In the genomic region with DNA sequence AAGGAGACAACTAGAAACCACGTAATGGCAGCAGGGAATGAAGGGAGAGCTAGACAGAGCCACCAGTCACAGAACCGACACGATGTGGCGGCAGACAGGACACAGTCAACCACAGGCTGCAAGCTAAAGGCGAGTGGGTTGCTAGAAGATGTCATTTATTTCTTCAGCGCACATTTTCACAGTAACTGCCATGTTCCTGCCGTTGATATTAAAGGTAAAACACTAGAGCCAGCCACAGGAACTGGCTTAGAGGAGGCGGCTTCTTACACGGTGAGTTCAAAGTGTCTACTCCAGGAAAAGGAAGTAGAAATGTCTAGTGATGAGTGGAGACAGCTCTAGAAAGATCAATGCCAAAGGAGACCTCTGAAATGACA, we compare ENCODE assay signal across 16 mouse cellular contexts. TPM values are rescaled to one million over a fixed set of nuclear protein-coding genes. Genes with fewer than 3 reads are reported as not detected.
DNase-seq lines count a peak whose midpoint lies in the region; ATAC-seq and TF ChIP-seq lines count a peak whose summit lies in the region.
"Had no signal": no experiment of that assay in that cellular context is flagged by ENCODE, and none has a peak within 500 bp of the region (broad histone marks: within the 10 kb centered on the region; RNA-seq: fewer than 3 reads in every experiment).

No protein-coding gene starts in this region.

- H3K36me3 ChIP-seq in heart, embryonic 16.5 days (ENCODE audit: control insufficient read depth, insufficient read depth), result peaks cover 4% of the 10 kb centered on the region; the same call in 1 of the 2 replicates
- H3K36me3 ChIP-seq in heart, embryonic 12.5 days, result peaks cover 11% of the 10 kb centered on the region; the same call in 1 of the 2 replicates
- H3K36me3 ChIP-seq in liver, embryonic 14.5 days (replicated peaks; ENCODE audit: control insufficient read depth, insufficient read depth, low read depth), result no peaks in the 10 kb centered on the region
- H3K36me3 ChIP-seq in splenic B cell, adult 2 months (ENCODE audit: control insufficient read depth, insufficient read depth, low read length, poor library complexity, severe bottlenecking), result no peaks in the 10 kb centered on the region
- H3K36me3 ChIP-seq: neural tube, embryonic 12.5 days; stomach, embryonic 15.5 days had no signal

- H3K4me2 ChIP-seq in heart, embryonic 16.5 days (ENCODE audit: low read depth, low read length), result no peak overlapping the region
- no peak overlapping the region for H3K4me2 ChIP-seq in heart, embryonic 12.5 days
- peak overlapping the region; percentile 58 for H3K4me2 ChIP-seq in liver, embryonic 14.5 days (ENCODE audit: low read depth)
- H3K4me2 ChIP-seq: neural tube, embryonic 12.5 days; stomach, embryonic 15.5 days had no signal

- no peak for ATAC-seq in heart, embryonic 16.5 days (replicated peaks; ENCODE audit: extremely low read depth, insufficient read depth, low FRiP score)
- ATAC-seq in heart, embryonic 12.5 days (ENCODE audit: insufficient number of reproducible peaks, low FRiP score), result no peak
- no peak for ATAC-seq in liver, embryonic 14.5 days (ENCODE audit: insufficient read depth)
- ATAC-seq: intestine, postnatal 0 days had no signal

- TF ChIP-seq EP300 in liver, embryonic 14.5 days (IDR thresholded peaks at IDR 0.05; ENCODE audit: low read depth), result no peak

- DNase-seq in T-cell, adult 2 months (ENCODE audit: low spot score), result peak; percentile 75
- no peak for DNase-seq in liver, embryonic 14.5 days (ENCODE audit: low read depth in 3 of 3, low spot score in 3 of 3)
- DNase-seq in splenic B cell, adult 2 months (ENCODE audit: low read depth, low spot score), result peak; percentile 49
- no peak for DNase-seq in retina, embryonic 14.5 days (ENCODE audit: low spot score)
- no peak for DNase-seq in urinary bladder, postnatal 36 days (ENCODE audit: low spot score in 2 of 2)
- DNase-seq in heart, adult 11 months, result no peak
- DNase-seq: cerebellum, adult 9-11 months; heart, postnatal 10 days; lung, postnatal 4 days had no signal

- H3K4me1 ChIP-seq in heart, embryonic 16.5 days (ENCODE audit: control insufficient read depth, insufficient read depth, low read length), result peaks cover 18% of the 10 kb centered on the region
- peaks cover 24% of the 10 kb centered on the region for H3K4me1 ChIP-seq in heart, embryonic 12.5 days (replicated peaks)
- H3K4me1 ChIP-seq in liver, embryonic 14.5 days (replicated peaks; ENCODE audit: control insufficient read depth in 2 of 2, insufficient read depth in 2 of 2, low read length in 1 of 2), result peaks cover 33 to 37% of the 10 kb centered on the region in 2 experiments

- TF ChIP-seq CTCF in liver, embryonic 14.5 days (IDR thresholded peaks at IDR 0.05; ENCODE audit: low read depth), result no peak

- H3K4me3 ChIP-seq in heart, embryonic 16.5 days (ENCODE audit: low read length), result no peak overlapping the region
- no peak overlapping the region for H3K4me3 ChIP-seq in heart, embryonic 12.5 days
- peak overlapping the region; percentile 3 to 8; a peak in 2 of 4 replicates for H3K4me3 ChIP-seq in liver, embryonic 14.5 days (ENCODE audit: insufficient read depth in 1 of 2, low read depth in 2 of 2, low read length in 2 of 2)
- H3K4me3 ChIP-seq: layer of hippocampus, adult 2 months; neural tube, embryonic 12.5 days; stomach, embryonic 15.5 days had no signal

- no peak overlapping the region for H3K9ac ChIP-seq in heart, embryonic 16.5 days (ENCODE audit: low read length)
- H3K9ac ChIP-seq in heart, embryonic 12.5 days, result no peak overlapping the region
- H3K9ac ChIP-seq in liver, embryonic 14.5 days (replicated peaks), result peak overlapping the region; percentile 53
- H3K9ac ChIP-seq: neural tube, embryonic 12.5 days; stomach, embryonic 15.5 days had no signal

- H3K27ac ChIP-seq in heart, embryonic 16.5 days (ENCODE audit: low read length), result peak overlapping the region; percentile 15; the same call in 1 of the 2 replicates
- no peak overlapping the region for H3K27ac ChIP-seq in heart, embryonic 12.5 days (ENCODE audit: poor library complexity, severe bottlenecking)
- peak overlapping the region; percentile 85 for H3K27ac ChIP-seq in liver, embryonic 14.5 days
- H3K27ac ChIP-seq: layer of hippocampus, adult 2 months; neural tube, embryonic 12.5 days; stomach, embryonic 15.5 days had no signal

- 73% methylated on average over 9 of the region's 9 CpGs for WGBS in heart, embryonic 16.5 days
- WGBS in heart, embryonic 12.5 days, result 75% methylated on average over 9 of the region's 9 CpGs
- 20% methylated on average over 9 of the region's 9 CpGs for WGBS in liver, embryonic 14.5 days (ENCODE audit: insufficient replicate concordance)

- no peaks in the 10 kb centered on the region for H3K27me3 ChIP-seq in heart, embryonic 16.5 days (ENCODE audit: control insufficient read depth, insufficient read depth, low read length)
- no peaks in the 10 kb centered on the region for H3K27me3 ChIP-seq in heart, embryonic 12.5 days (replicated peaks)
- H3K27me3 ChIP-seq in liver, embryonic 14.5 days (ENCODE audit: control insufficient read depth, insufficient read depth, low read length), result no peaks in the 10 kb centered on the region
- H3K27me3 ChIP-seq in splenic B cell, adult 2 months (ENCODE audit: control insufficient read depth, insufficient read depth, low read length, poor library complexity, severe bottlenecking), result no peaks in the 10 kb centered on the region
- H3K27me3 ChIP-seq: neural tube, embryonic 12.5 days; stomach, embryonic 15.5 days had no signal

- H3K9me3 ChIP-seq in heart, embryonic 16.5 days (replicated peaks; ENCODE audit: control insufficient read depth, low read length), result no peaks in the 10 kb centered on the region
- no peaks in the 10 kb centered on the region for H3K9me3 ChIP-seq in heart, embryonic 12.5 days (replicated peaks)
- no peaks in the 10 kb centered on the region for H3K9me3 ChIP-seq in liver, embryonic 14.5 days (ENCODE audit: control insufficient read depth, low read length)
- H3K9me3 ChIP-seq: neural tube, embryonic 12.5 days; stomach, embryonic 15.5 days had no signal

RNA-seq across cellular contexts. Expression of a gene that starts 7.1 kb away (rescaled TPM):
- polyA plus RNA-seq in heart, embryonic 16.5 days (2015; fragmentation: Nextera tagmentation; extraction: Ambion mirVana), result 12.3 and 13.3 TPM in 2 replicates
- 13.0 and 15.4 TPM in 2 replicates for polyA plus RNA-seq in heart, embryonic 12.5 days (2016; fragmentation: Nextera tagmentation; extraction: Ambion mirVana)
- polyA plus RNA-seq in liver, embryonic 14.5 days (2012; rRNA removed), result 5.1 and 5.6 TPM in 2 replicates
- polyA plus RNA-seq in liver, embryonic 14.5 days (2014; fragmentation: Nextera tagmentation; extraction: Ambion mirVana), result 7.2 and 7.8 TPM in 2 replicates

RNA-seq across cellular contexts. Expression of a gene that starts 7.8 kb away (rescaled TPM):
- polyA plus RNA-seq in heart, embryonic 16.5 days (2015; fragmentation: Nextera tagmentation; extraction: Ambion mirVana), result 6.1 and 7.5 TPM in 2 replicates
- polyA plus RNA-seq in heart, embryonic 12.5 days (2016; fragmentation: Nextera tagmentation; extraction: Ambion mirVana), result 9.9 and 10.4 TPM in 2 replicates
- 1.5 and 2.6 TPM in 2 replicates for polyA plus RNA-seq in liver, embryonic 14.5 days (2012; rRNA removed)
- 3.5 and 4.4 TPM in 2 replicates for polyA plus RNA-seq in liver, embryonic 14.5 days (2014; fragmentation: Nextera tagmentation; extraction: Ambion mirVana)

RNA-seq across cellular contexts. Expression of a gene that starts 37.6 kb away (rescaled TPM):
- polyA plus RNA-seq in heart, embryonic 16.5 days (2015; fragmentation: Nextera tagmentation; extraction: Ambion mirVana), result 2.5 and 5.2 TPM in 2 replicates
- 8.5 and 9.1 TPM in 2 replicates for polyA plus RNA-seq in heart, embryonic 12.5 days (2016; fragmentation: Nextera tagmentation; extraction: Ambion mirVana)
- polyA plus RNA-seq in liver, embryonic 14.5 days (2012; rRNA removed), result 0.21 and 0.32 TPM in 2 replicates
- 0.14 and 0.25 TPM in 2 replicates for polyA plus RNA-seq in liver, embryonic 14.5 days (2014; fragmentation: Nextera tagmentation; extraction: Ambion mirVana)

RNA-seq across cellular contexts. Expression of a gene that starts 41.7 kb away (rescaled TPM):
- polyA plus RNA-seq in heart, embryonic 16.5 days (2015; fragmentation: Nextera tagmentation; extraction: Ambion mirVana), result 15.8 and 16.0 TPM in 2 replicates
- 23.2 and 23.9 TPM in 2 replicates for polyA plus RNA-seq in heart, embryonic 12.5 days (2016; fragmentation: Nextera tagmentation; extraction: Ambion mirVana)
- 1.0 and 1.3 TPM in 2 replicates for polyA plus RNA-seq in liver, embryonic 14.5 days (2012; rRNA removed)
- 1.4 and 1.9 TPM in 2 replicates for polyA plus RNA-seq in liver, embryonic 14.5 days (2014; fragmentation: Nextera tagmentation; extraction: Ambion mirVana)

RNA-seq across cellular contexts. Expression of a gene that starts 55.0 kb away (rescaled TPM):
- polyA plus RNA-seq in heart, embryonic 16.5 days (2015; fragmentation: Nextera tagmentation; extraction: Ambion mirVana), result 2.1 and 2.6 TPM in 2 replicates
- 2.8 and 3.8 TPM in 2 replicates for polyA plus RNA-seq in heart, embryonic 12.5 days (2016; fragmentation: Nextera tagmentation; extraction: Ambion mirVana)
- 0.03 and 0.04 TPM in 2 replicates for polyA plus RNA-seq in liver, embryonic 14.5 days (2012; rRNA removed)
- polyA plus RNA-seq in liver, embryonic 14.5 days (2014; fragmentation: Nextera tagmentation; extraction: Ambion mirVana), result 0.09 TPM in 1 of 2 replicates, not detected in the other
- polyA plus RNA-seq: C2C12 had no signal

Comparison
In these comparisons a context has a peak if more than half of its experiments do, and no peak if none do; other contexts are left out.
1. H3K4me3 ChIP-seq: peak in liver, embryonic 14.5 days (2 of 2); none in heart, embryonic 16.5 days (single experiment) and heart, embryonic 12.5 days (single experiment).
2. DNase-seq: peak in T-cell, adult 2 months (single experiment) and splenic B cell, adult 2 months (single experiment); none in liver, embryonic 14.5 days (0 of 3), retina, embryonic 14.5 days (single experiment), urinary bladder, postnatal 36 days (0 of 2) and heart, adult 11 months (single experiment).